Mouse (Mus musculus): ENCODE data around the gene Ntn5. TPM values are rescaled to one million over a fixed set of nuclear protein-coding genes. Genes with fewer than 3 reads are reported as not detected.

Gene Ntn5
- polyA plus RNA-seq, 1 experiment = 4.4 TPM

GRCm38 (mm10) chr7:45721234-45721571 is 37.4 kb downstream of the Ntn5 start:
- 35% methylated on average over 7 of the region's 7 CpGs for WGBS
- no peak for DNase-seq (ENCODE audit: low read depth, low spot score)

GRCm38 (mm10) chr7:45721642-45722347 is 38.0 kb downstream of the Ntn5 start:
- WGBS = 20% methylated on average over 13 of the region's 13 CpGs
- DNase-seq (ENCODE audit: low read depth, low spot score) = no peak

- no peak for DNase-seq (ENCODE audit: low read depth, low spot score)
- 39% methylated on average over 13 of the region's 13 CpGs for WGBS
Measured at GRCm38 (mm10) chr7:45722348-45722713, 38.5 kb downstream of the Ntn5 start.

- no peak for DNase-seq (ENCODE audit: low read depth, low spot score)
- WGBS = 74% methylated on average over 4 of the region's 4 CpGs
Measured at GRCm38 (mm10) chr7:45723301-45723700, 39.5 kb downstream of the Ntn5 start.

GRCm38 (mm10) chr7:45723781-45724180 is 40.0 kb downstream of the Ntn5 start:
- 77% methylated on average over 14 of the region's 14 CpGs for WGBS

DNA sequence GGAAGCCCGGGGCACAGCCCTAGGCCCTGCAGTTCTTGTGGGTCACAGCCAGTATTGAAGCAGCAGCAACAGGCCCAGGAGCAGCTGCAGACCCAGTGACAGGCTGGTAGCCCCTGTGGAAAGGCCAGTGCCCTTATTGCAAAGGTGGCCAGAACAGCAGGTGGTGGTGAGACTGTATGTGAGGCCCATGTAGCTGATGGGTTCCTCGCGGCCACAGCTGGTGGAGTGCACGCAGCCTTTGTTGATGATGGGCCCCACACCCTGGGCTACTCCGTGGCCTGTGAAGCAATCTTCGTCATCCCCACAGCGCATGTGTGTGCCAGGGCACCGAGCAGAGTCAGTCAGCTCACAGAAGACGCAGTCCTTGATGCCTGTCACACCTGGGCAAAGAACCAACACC is 41.3 kb downstream of the Ntn5 start:
- 48% methylated on average over 9 of the region's 9 CpGs for WGBS
- DNase-seq (ENCODE audit: low read depth, low spot score) = no peak

More at GRCm38 (mm10) chr7:45723781-45724180, 40.0 kb downstream of the Ntn5 start:
- no peak for DNase-seq (ENCODE audit: low read depth, low spot score)

DNA sequence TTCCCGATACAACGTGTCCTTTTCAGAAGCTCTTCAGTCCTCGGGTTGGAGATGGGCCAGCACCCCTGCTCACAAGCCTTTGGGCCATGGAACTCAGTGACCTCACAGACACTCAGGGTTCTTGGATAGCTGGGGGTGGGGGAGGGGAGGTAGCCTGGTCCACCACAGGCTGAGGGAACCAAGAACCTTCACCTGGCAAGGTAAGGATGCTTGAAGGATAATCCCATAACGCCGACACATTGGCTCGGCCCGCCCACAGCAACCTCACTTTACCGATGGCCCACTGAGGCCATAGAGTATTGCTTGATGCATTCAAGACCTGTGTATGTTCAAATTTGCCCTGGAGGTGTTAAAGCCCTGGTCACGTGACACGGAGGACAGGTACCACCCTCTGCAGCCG is 41.9 kb downstream of the Ntn5 start, which contains the start of gene Spaca4:
Gene Spaca4, minus strand, starts transcription at position 101 of the 400 bp plus-strand sequence.
- no peak for DNase-seq (ENCODE audit: low read depth, low spot score)
- WGBS = 65% methylated on average over 11 of the region's 11 CpGs

DNA sequence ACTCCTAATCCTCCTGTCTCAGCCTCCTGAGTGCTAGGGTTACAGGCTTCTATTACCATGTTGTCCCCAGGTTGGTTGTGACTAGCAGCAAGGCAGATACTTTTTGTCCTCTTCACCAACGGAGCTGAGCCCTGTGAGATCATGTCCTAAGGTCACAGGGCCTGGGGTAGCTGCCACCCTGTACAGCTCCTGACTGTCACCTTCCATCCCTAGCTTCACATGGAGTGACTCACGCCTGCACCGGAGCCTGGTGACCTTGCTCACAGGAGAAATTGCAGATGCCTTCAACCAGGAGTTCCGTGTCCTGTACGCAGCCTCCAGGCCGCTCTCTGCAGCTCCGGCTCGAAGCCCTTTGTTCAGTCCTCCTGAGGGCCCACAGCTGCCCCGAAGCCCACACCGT is 42.6 kb downstream of the Ntn5 start:
- WGBS = 43% methylated on average over 10 of the region's 10 CpGs
- DNase-seq (ENCODE audit: low read depth, low spot score) = no peak

DNA sequence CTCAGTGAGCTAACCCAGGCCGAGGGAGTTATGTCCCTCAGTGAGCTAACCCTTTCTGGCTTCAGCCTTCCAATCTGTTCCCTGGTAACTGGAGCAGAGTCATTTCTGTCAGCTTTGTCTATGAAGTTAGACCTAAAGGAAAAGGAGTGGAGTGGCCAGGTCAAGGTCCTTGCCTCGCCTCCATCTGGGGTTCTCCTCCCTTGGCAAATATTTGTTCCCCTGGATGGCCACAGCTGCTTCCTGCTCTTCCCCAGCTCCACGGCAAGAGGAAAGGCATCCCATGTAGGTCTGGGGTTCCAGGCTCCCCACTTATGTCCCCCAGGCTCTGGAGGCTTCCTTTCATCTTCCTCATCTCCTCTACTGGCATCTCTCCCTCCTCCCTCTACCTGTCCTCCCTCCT is 43.8 kb downstream of the Ntn5 start:
- 36% methylated on average over 3 of the region's 3 CpGs for WGBS
- DNase-seq (ENCODE audit: low read depth, low spot score) = no peak

DNA sequence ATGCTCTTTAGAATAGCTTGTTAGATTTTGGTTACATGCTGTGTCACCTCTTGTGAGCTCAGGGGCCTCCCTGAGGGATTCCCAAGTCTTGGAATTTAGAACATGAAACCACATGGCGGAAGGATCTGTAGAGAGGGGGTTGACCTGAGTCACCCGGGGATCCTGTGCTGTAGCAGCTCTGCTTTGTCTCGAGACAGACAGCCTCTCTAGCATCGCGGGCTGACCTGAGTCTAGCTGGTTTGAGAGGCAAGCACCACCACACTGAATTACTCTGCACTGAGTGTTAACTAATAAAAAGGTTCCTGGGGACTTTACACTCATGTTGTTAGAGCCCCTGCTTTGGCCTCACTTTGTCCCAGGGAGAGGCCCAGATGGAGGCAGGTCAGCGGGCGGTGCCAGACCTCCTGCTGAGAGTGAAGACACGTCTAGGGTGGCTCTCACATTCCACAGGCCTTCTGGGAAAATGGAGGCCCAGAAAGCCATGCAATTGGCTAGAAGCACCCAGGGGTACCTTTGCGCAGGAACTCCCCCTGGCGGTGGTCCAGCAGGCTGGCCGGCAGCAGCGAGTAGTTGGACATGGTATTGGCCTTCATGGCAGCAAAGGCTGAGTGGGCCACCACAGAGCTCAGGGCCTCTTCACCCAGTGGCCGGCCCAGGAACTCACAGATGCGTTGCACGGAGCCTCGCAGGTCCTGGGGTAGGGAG is 47.1 kb downstream of the Ntn5 start:
- 12% methylated on average over 16 of the region's 16 CpGs for WGBS
- no peak for DNase-seq (ENCODE audit: low read depth, low spot score)

- no peak for DNase-seq (ENCODE audit: low read depth, low spot score)
- WGBS = 80% methylated on average over 5 of the region's 5 CpGs
Measured at GRCm38 (mm10) chr7:45733477-45733876, 49.7 kb downstream of the Ntn5 start.

DNA sequence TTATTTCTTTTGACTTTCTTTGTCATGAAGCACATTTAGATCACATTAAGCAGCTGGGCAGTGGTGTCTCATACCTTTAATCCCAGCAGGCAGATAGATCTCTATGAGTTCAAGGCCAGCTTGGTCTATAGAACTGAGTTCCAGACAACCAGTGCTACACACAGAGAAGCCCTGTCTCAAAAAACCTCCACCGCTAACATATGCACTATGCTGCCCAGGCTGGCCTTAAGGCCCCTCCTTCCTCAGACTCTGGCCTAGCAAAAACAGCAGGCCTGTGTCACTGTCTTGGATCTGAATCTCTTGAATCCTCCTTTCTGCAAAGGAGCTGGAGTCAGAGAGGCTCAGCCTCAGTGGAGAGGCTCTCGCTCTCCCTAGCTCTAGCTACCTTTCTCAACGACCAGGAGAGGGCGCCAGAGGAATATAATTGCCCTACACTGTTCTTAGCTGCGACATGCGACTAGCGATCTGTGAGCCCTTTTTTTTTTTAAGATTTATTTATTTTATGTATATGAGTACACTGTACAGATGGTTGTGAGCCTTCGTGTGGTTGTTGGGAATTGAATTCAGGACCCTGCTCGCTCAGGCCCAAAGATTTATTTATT is 55.4 kb downstream of the Ntn5 start:
- WGBS = 8% methylated on average over 9 of the region's 9 CpGs
- DNase-seq (ENCODE audit: low read depth, low spot score) = no peak

DNA sequence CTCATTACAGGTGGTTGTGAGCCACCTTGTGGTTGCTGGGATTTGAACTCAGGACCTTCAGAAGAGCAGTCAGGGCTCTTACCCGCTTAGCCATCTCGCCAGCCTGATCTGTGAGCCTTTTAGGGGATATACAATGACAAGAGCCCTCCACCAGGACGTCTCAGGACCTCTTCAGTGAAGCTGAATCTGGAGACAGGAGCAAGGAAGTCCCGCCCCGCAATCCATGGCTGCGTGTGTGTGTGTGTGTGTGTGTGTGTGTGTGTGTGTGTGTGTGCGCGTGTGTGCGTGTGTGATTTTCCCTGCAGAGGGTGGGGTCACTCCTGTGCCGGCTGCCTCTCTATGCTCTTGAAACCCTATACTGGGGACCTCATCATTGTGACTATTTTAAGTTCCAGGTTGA is 56.0 kb downstream of the Ntn5 start:
- DNase-seq (ENCODE audit: low read depth, low spot score) = no peak
- WGBS = 51% methylated on average over 10 of the region's 10 CpGs

- 88% methylated on average over 12 of the region's 12 CpGs for WGBS
- no peak for DNase-seq (ENCODE audit: low read depth, low spot score)
Measured at GRCm38 (mm10) chr7:45741308-45741707, 57.5 kb downstream of the Ntn5 start.

DNA sequence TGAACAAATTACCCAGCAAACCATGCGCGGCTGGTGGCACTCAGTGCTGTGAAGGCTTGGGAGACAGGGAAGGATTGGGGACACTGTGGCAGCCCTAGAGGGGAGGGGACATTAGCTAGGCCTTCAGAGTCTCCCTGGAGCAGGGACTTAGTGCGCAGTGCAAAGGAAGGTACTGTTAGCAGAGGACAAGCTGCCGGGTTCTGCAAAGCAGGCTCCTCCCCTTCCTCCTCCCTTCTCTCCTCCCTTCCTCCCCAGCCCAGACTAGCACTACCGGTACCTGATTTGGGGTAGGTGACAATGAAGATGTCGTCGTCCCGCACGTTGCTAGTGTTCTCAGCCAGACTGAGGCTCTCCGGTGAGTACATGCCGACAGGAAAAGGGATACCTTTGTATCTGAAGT is 58.0 kb downstream of the Ntn5 start:
- no peak for DNase-seq (ENCODE audit: low read depth, low spot score)
- WGBS = 28% methylated on average over 11 of the region's 11 CpGs

DNA sequence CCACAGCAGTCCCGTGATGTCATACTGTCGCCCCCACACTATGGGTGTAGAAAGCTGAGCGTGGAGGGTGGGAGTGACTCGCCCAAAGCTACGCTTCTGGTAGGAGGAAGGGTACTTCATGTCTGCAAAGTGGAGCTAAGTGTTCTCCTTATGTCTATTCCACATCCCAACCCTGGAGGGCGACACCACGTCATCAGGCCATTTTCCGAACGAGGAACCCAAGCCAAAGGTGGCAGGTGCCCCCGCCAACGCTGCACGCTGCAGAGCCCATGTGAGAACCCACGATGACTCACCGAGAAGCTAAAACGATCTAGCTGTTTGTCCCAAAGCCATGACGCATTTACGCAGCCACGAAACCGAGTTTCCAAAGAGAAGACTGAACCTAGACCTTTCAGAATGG is 58.5 kb downstream of the Ntn5 start:
- no peak for DNase-seq (ENCODE audit: low read depth, low spot score)
- 15% methylated on average over 19 of the region's 19 CpGs for WGBS

Other genes starting within 250 kb of the Ntn5 start
- gene Gys1, start 249.2 kb upstream of the Ntn5 start, polyA plus RNA-seq (2012; rRNA removed) = 11.2 and 14.7 TPM in 2 replicates
- gene Ruvbl2, start 245.9 kb upstream of the Ntn5 start, polyA plus RNA-seq (2012; rRNA removed) = 70.5 and 70.6 TPM in 2 replicates
- 1,842 and 2,045 TPM in 2 replicates for gene Ftl1, start 224.1 kb upstream of the Ntn5 start, polyA plus RNA-seq (2012; rRNA removed)
- 105 and 106 TPM in 2 replicates for gene Bax, start 217.1 kb upstream of the Ntn5 start, polyA plus RNA-seq (2012; rRNA removed)
- gene Tulp2, start 202.1 kb upstream of the Ntn5 start, polyA plus RNA-seq (2012; rRNA removed) = 0.30 TPM in 1 of 2 replicates, not detected in the other
- not detected in 2 replicates for gene Gm45808, start 197.2 kb upstream of the Ntn5 start, polyA plus RNA-seq (2012; rRNA removed)
- gene Dhdh, start 195.2 kb upstream of the Ntn5 start, polyA plus RNA-seq (2012; rRNA removed) = 0.45 and 1.4 TPM in 2 replicates
- gene Nucb1, start 173.6 kb upstream of the Ntn5 start, polyA plus RNA-seq (2012; rRNA removed) = 384 and 422 TPM in 2 replicates
- gene Ppp1r15a, start 157.8 kb upstream of the Ntn5 start, polyA plus RNA-seq (2012; rRNA removed) = 14.8 and 18.4 TPM in 2 replicates
- 4.0 and 4.6 TPM in 2 replicates for gene Plekha4, start 157.7 kb upstream of the Ntn5 start, polyA plus RNA-seq (2012; rRNA removed)
- 0.30 and 0.50 TPM in 2 replicates for gene Hsd17b14, start 129.1 kb upstream of the Ntn5 start, polyA plus RNA-seq (2012; rRNA removed)
- 33.8 and 40.9 TPM in 2 replicates for gene Bcat2, start 113.9 kb upstream of the Ntn5 start, polyA plus RNA-seq (2012; rRNA removed)
- 0.25 and 0.29 TPM in 2 replicates for gene Fgf21, start 68.5 kb upstream of the Ntn5 start, polyA plus RNA-seq (2012; rRNA removed)
- gene Fut1, start 66.7 kb upstream of the Ntn5 start, polyA plus RNA-seq (2012; rRNA removed) = 2.5 and 2.7 TPM in 2 replicates
- gene Izumo1, start 62.2 kb upstream of the Ntn5 start, polyA plus RNA-seq (2012; rRNA removed) = 0.07 and 0.25 TPM in 2 replicates
- gene Rasip1, start 56.5 kb upstream of the Ntn5 start, polyA plus RNA-seq (2012; rRNA removed) = 5.0 and 5.3 TPM in 2 replicates
- gene Mamstr, start 44.0 kb upstream of the Ntn5 start, polyA plus RNA-seq (2012; rRNA removed) = 0.77 and 1.3 TPM in 2 replicates
- gene Fut2, start 17.6 kb upstream of the Ntn5 start, polyA plus RNA-seq (2012; rRNA removed) = 11.6 and 64.5 TPM in 2 replicates
- 0.10 and 0.63 TPM in 2 replicates for gene Sec1, start 10.4 kb downstream of the Ntn5 start, polyA plus RNA-seq (2012; rRNA removed)
- 2.7 and 3.6 TPM in 2 replicates for gene Car11, start 15.8 kb downstream of the Ntn5 start, polyA plus RNA-seq (2012; rRNA removed)
- gene Dbp, start 21.1 kb downstream of the Ntn5 start, polyA plus RNA-seq (2012; rRNA removed) = 6.4 and 7.9 TPM in 2 replicates
- 1,707 and 1,915 TPM in 2 replicates for gene Rpl18, start 31.4 kb downstream of the Ntn5 start, polyA plus RNA-seq (2012; rRNA removed)
- 51.9 and 70.7 TPM in 2 replicates for gene Sphk2, start 34.0 kb downstream of the Ntn5 start, polyA plus RNA-seq (2012; rRNA removed)
- gene Fam83e, start 37.2 kb downstream of the Ntn5 start, polyA plus RNA-seq (2012; rRNA removed) = 106 and 117 TPM in 2 replicates
- gene Spaca4, start 41.8 kb downstream of the Ntn5 start, polyA plus RNA-seq (2012; rRNA removed) = not detected in 2 replicates
- gene Lmtk3, start 99.7 kb downstream of the Ntn5 start, polyA plus RNA-seq (2012; rRNA removed) = 0.73 and 2.1 TPM in 2 replicates
- 210 and 303 TPM in 2 replicates for gene Sult2b1, start 100.6 kb downstream of the Ntn5 start, polyA plus RNA-seq (2012; rRNA removed)
- gene Cyth2, start 130.6 kb downstream of the Ntn5 start, polyA plus RNA-seq (2012; rRNA removed) = 39.6 and 49.1 TPM in 2 replicates
- 0.33 and 0.48 TPM in 2 replicates for gene Kcnj14, start 140.8 kb downstream of the Ntn5 start, polyA plus RNA-seq (2012; rRNA removed)
- 15.9 and 17.8 TPM in 2 replicates for gene Grwd1, start 146.9 kb downstream of the Ntn5 start, polyA plus RNA-seq (2012; rRNA removed)
- 357 and 385 TPM in 2 replicates for gene Kdelr1, start 188.8 kb downstream of the Ntn5 start, polyA plus RNA-seq (2012; rRNA removed)
- 1.1 and 2.6 TPM in 2 replicates for gene Grin2d, start 194.4 kb downstream of the Ntn5 start, polyA plus RNA-seq (2012; rRNA removed)
- gene Syngr4, start 212.7 kb downstream of the Ntn5 start, polyA plus RNA-seq (2012; rRNA removed) = 0.26 and 0.41 TPM in 2 replicates
- gene Tmem143, start 212.9 kb downstream of the Ntn5 start, polyA plus RNA-seq (2012; rRNA removed) = 28.7 and 33.5 TPM in 2 replicates
- gene Emp3, start 237.4 kb downstream of the Ntn5 start, polyA plus RNA-seq (2012; rRNA removed) = 66.0 and 74.3 TPM in 2 replicates
- 1.7 and 2.8 TPM in 2 replicates for gene Ccdc114, start 240.1 kb downstream of the Ntn5 start, polyA plus RNA-seq (2012; rRNA removed)